In genomic region chr3:145885376-145885775, GRCm38 (mm10) we compare ENCODE assay signal across 9 mouse cellular contexts. TPM values are rescaled to one million over a fixed set of nuclear protein-coding genes. Genes with fewer than 3 reads are reported as not detected.
DNase-seq lines count a peak whose midpoint lies in the region; ATAC-seq and TF ChIP-seq lines count a peak whose summit lies in the region.
"Had no signal": no experiment of that assay in that cellular context is flagged by ENCODE, and none has a peak within 500 bp of the region (broad histone marks: within the 10 kb centered on the region; RNA-seq: fewer than 3 reads in every experiment).

No protein-coding gene starts in this region.

- H3K4me1 ChIP-seq in hindbrain, embryonic 10.5 days (replicated peaks), result peaks cover 30% of the 10 kb centered on the region
- H3K4me1 ChIP-seq in hindbrain, embryonic 12.5 days, result peaks cover 11% of the 10 kb centered on the region
- peaks cover 46% of the 10 kb centered on the region for H3K4me1 ChIP-seq in heart, embryonic 13.5 days
- peaks cover 3% of the 10 kb centered on the region; the same call in 1 of the 2 replicates for H3K4me1 ChIP-seq in stomach, postnatal 0 days (replicated peaks; ENCODE audit: control insufficient read depth, insufficient read depth)

- WGBS in hindbrain, embryonic 10.5 days, result 85% methylated on average over 4 of the region's 4 CpGs
- WGBS in hindbrain, embryonic 12.5 days, result 72% methylated on average over 4 of the region's 4 CpGs
- WGBS in heart, embryonic 13.5 days, result 67% methylated on average over 4 of the region's 4 CpGs
- WGBS in stomach, postnatal 0 days, result 47% methylated on average over 4 of the region's 4 CpGs

- no peaks in the 10 kb centered on the region for H3K9me3 ChIP-seq in hindbrain, embryonic 10.5 days
- no peaks in the 10 kb centered on the region for H3K9me3 ChIP-seq in hindbrain, embryonic 12.5 days (replicated peaks)
- H3K9me3 ChIP-seq in heart, embryonic 13.5 days, result no peaks in the 10 kb centered on the region
- H3K9me3 ChIP-seq in stomach, postnatal 0 days (ENCODE audit: control insufficient read depth, low read length), result no peaks in the 10 kb centered on the region

- H3K4me2 ChIP-seq in hindbrain, embryonic 12.5 days (replicated peaks), result no peak overlapping the region
- no peak overlapping the region for H3K4me2 ChIP-seq in heart, embryonic 13.5 days
- no peak overlapping the region for H3K4me2 ChIP-seq in stomach, postnatal 0 days (replicated peaks; ENCODE audit: low read depth)

- intact Hi-C loops in left cerebral cortex, postnatal 4 days (cut with DNase I), result no loop called here

- no peak for TF ChIP-seq EP300 in stomach, postnatal 0 days (optimal IDR thresholded peaks at IDR 0.05)

- H3K27me3 ChIP-seq in hindbrain, embryonic 10.5 days (ENCODE audit: insufficient read depth, poor library complexity, severe bottlenecking), result peaks cover 16% of the 10 kb centered on the region
- no peaks in the 10 kb centered on the region for H3K27me3 ChIP-seq in hindbrain, embryonic 12.5 days
- no peaks in the 10 kb centered on the region for H3K27me3 ChIP-seq in heart, embryonic 13.5 days (replicated peaks)
- no peaks in the 10 kb centered on the region for H3K27me3 ChIP-seq in stomach, postnatal 0 days (ENCODE audit: control insufficient read depth, insufficient read depth, low read length)
- H3K27me3 ChIP-seq: megakaryocyte, embryonic 14.5 days had no signal

- TF ChIP-seq CTCF in stomach, postnatal 0 days (IDR thresholded peaks at IDR 0.05; ENCODE audit: low read depth), result no peak

- H3K4me3 ChIP-seq in hindbrain, embryonic 10.5 days, result no peak overlapping the region
- H3K4me3 ChIP-seq in hindbrain, embryonic 12.5 days, result no peak overlapping the region
- H3K4me3 ChIP-seq in heart, embryonic 13.5 days, result no peak overlapping the region
- H3K4me3 ChIP-seq in stomach, postnatal 0 days (ENCODE audit: low read depth, low read length), result no peak overlapping the region
- H3K4me3 ChIP-seq: megakaryocyte, embryonic 14.5 days had no signal

- ATAC-seq in hindbrain, embryonic 12.5 days (ENCODE audit: low FRiP score), result no peak
- ATAC-seq in heart, embryonic 13.5 days (ENCODE audit: extremely low read depth, insufficient number of reproducible peaks, low FRiP score, low TSS enrichment), result no peak
- no peak for ATAC-seq in stomach, postnatal 0 days (ENCODE audit: low FRiP score, low TSS enrichment)
- ATAC-seq in megakaryocyte-erythroid progenitor cell, adult 5-6 weeks (replicated peaks; ENCODE audit: low FRiP score, low TSS enrichment, poor library complexity, severe bottlenecking), result no peak

- no peaks in the 10 kb centered on the region for H3K36me3 ChIP-seq in hindbrain, embryonic 10.5 days
- no peaks in the 10 kb centered on the region for H3K36me3 ChIP-seq in hindbrain, embryonic 12.5 days
- H3K36me3 ChIP-seq in heart, embryonic 13.5 days, result no peaks in the 10 kb centered on the region
- no peaks in the 10 kb centered on the region for H3K36me3 ChIP-seq in stomach, postnatal 0 days (ENCODE audit: control insufficient read depth, insufficient read depth, low read length)

- 0 out of 2 replicates have a peak overlapping the region, but pooled peaks have one; percentile 45 for H3K27ac ChIP-seq in hindbrain, embryonic 10.5 days
- no peak overlapping the region for H3K27ac ChIP-seq in hindbrain, embryonic 12.5 days
- H3K27ac ChIP-seq in heart, embryonic 13.5 days (replicated peaks), result peak overlapping the region; percentile 77
- 0 out of 2 replicates have a peak overlapping the region, but pooled peaks have one; percentile 25 for H3K27ac ChIP-seq in stomach, postnatal 0 days (replicated peaks)

- DNase-seq in hindbrain, embryonic 10.5 days (ENCODE audit: low spot score), result no peak
- peak; percentile 58 for DNase-seq in adipocyte (ENCODE audit: low spot score)
- peak; percentile 50 for DNase-seq in left cerebral cortex, postnatal 4 days
- no peak for DNase-seq in stomach, postnatal 0 days (ENCODE audit: low spot score)
- DNase-seq in cerebellum, adult 9-10 months, result no peak

- H3K9ac ChIP-seq in hindbrain, embryonic 12.5 days, result no peak overlapping the region
- no peak overlapping the region for H3K9ac ChIP-seq in heart, embryonic 13.5 days
- no peak overlapping the region for H3K9ac ChIP-seq in stomach, postnatal 0 days (ENCODE audit: low read length)

RNA-seq across cellular contexts. Expression of gene Bcl10, which starts 37.2 kb away (rescaled TPM):
- polyA plus RNA-seq in hindbrain, embryonic 10.5 days (2016; fragmentation: Nextera tagmentation; extraction: Ambion mirVana), result 48.4 and 48.5 TPM in 2 replicates
- polyA plus RNA-seq in hindbrain, embryonic 12.5 days (2016; fragmentation: Nextera tagmentation; extraction: Ambion mirVana), result 52.0 and 52.5 TPM in 2 replicates
- 35.1 and 36.0 TPM in 2 replicates for polyA plus RNA-seq in heart, embryonic 13.5 days (2015; fragmentation: Nextera tagmentation; extraction: Ambion mirVana)
- 10 to 100 TPM; 18.3 to 19.4 TPM for total RNA-seq in left cerebral cortex, postnatal 4 days (2021)
- 43.5 and 46.1 TPM in 2 replicates for polyA plus RNA-seq in stomach, postnatal 0 days (2015; fragmentation: Nextera tagmentation; extraction: Ambion mirVana)
- 9.4 and 19.1 TPM in 2 replicates for total RNA-seq in megakaryocyte-erythroid progenitor cell, adult 5-6 weeks (2014; fragmentation: Nextera tagmentation)
- total RNA-seq in megakaryocyte-erythroid progenitor cell, adult 5-6 weeks (2017), result 20.4 and 38.6 TPM in 2 replicates

RNA-seq across cellular contexts. Expression of gene 2410004B18Rik, which starts 52.4 kb away (rescaled TPM):
- 54.7 and 56.4 TPM in 2 replicates for polyA plus RNA-seq in hindbrain, embryonic 10.5 days (2016; fragmentation: Nextera tagmentation; extraction: Ambion mirVana)
- polyA plus RNA-seq in hindbrain, embryonic 12.5 days (2016; fragmentation: Nextera tagmentation; extraction: Ambion mirVana), result 61.4 and 64.3 TPM in 2 replicates
- polyA plus RNA-seq in heart, embryonic 13.5 days (2015; fragmentation: Nextera tagmentation; extraction: Ambion mirVana), result 35.4 and 44.6 TPM in 2 replicates
- total RNA-seq in left cerebral cortex, postnatal 4 days (2021), result 10 to 100 TPM; 51.5 to 56.8 TPM
- polyA plus RNA-seq in stomach, postnatal 0 days (2015; fragmentation: Nextera tagmentation; extraction: Ambion mirVana), result 33.1 and 36.4 TPM in 2 replicates
- 17.4 and 20.3 TPM in 2 replicates for total RNA-seq in megakaryocyte-erythroid progenitor cell, adult 5-6 weeks (2014; fragmentation: Nextera tagmentation)
- total RNA-seq in megakaryocyte-erythroid progenitor cell, adult 5-6 weeks (2017), result 19.4 and 27.4 TPM in 2 replicates

Comparison
In these comparisons a context has a peak if more than half of its experiments do, and no peak if none do; other contexts are left out.
1. DNase-seq: peak in adipocyte (single experiment) and left cerebral cortex, postnatal 4 days (single experiment); none in hindbrain, embryonic 10.5 days (single experiment), stomach, postnatal 0 days (single experiment) and cerebellum, adult 9-10 months (single experiment).